Mouse (Mus musculus) naive thymus-derived CD4-positive, alpha-beta T cell, adult 2 months (primary cell): ENCODE measurements at regions not wholly inside any gene's neighbourhood (a gene's known extent, or its start where the extent isn't known, plus 50 kb on each side); places are given as distances from the start of the nearest gene placed in this dataset.

Experiments used
- DNase-seq: peaks from one replicate; pipeline ENCODE4 v3.0.0-alpha.2; 2011; ENCODE audit warnings: low read depth

DNA sequence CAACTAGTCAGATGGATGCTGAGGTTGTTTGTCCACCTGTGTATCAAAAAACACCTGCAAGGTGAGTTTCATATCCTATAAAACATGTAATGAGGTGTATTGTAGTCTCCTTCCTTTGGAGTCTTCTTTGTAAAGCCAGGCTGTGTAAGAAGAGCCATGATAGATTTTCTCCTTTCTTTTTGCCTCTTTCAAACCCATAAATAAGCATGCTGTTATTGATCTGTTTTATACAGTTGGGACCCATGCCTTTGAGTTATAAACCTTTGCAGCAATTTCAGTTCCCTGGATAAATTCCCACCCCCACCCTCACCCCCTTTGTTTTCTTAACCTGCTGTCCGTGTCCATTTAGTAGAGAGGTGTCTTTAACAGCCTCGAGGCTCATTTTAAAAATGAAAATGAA is 131.0 kb upstream of the Rgs17 start:
- DNase-seq: no peak

DNA sequence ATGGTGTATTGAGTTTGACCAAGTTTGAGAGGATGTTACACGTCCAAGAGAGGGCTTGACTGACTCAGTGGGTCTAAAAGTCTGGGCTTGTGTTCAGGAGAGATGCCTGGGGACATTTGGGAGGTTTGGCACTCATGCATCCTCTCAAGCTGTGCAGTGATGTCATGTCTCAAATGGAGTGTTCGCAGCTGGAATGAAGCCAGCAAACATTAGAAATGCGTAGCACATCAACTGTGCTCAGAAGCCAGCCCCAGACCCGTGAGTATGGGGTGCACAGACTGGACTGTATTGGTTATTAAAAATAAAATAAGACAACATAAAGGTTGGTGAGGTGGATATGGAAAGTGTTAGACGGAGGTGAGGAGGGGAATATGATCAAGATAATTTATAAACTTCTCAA is 121.2 kb upstream of the Rgs17 start:
- DNase-seq: no peak

- DNase-seq: no peak
Observed at GRCm38 (mm10) chr10:6039771-6040170, 117.6 kb upstream of the Rgs17 start.

DNA sequence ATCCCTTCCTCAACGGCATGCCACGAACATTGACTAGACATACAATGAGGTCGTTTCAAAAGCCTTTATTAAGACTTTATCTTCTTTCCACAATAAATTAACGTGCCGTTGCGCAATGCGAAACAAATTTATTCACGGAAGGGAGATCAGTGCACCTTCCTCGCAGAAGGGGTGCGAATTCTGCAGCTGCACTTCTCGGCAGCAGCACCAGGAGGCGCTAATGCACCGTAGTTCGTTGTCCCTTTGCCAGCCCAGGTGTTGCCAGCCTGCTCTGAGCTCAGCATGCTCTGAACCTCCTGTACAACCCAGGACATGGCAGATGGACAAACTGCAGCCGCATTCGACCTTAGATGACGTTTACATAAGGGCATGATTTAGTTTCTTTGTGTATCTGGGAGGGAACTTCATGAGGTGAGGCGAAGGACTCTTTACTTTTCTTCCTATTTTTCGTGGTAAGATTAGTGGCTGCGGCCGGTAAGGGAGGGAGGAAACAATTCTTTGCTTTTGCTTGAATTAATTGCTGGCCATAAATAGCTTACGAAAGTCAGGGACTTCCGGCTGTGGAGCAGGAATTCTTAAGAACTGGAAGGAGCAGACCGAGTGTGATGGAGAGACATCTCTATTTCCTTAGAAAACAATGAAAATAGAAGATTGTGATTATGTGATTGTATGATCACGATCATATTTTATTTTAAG is 113.7 kb upstream of the Rgs17 start:
- peak; percentile 1 for DNase-seq

- no peak for DNase-seq
Observed at GRCm38 (mm10) chr10:6032469-6032868, 110.3 kb upstream of the Rgs17 start.

DNA sequence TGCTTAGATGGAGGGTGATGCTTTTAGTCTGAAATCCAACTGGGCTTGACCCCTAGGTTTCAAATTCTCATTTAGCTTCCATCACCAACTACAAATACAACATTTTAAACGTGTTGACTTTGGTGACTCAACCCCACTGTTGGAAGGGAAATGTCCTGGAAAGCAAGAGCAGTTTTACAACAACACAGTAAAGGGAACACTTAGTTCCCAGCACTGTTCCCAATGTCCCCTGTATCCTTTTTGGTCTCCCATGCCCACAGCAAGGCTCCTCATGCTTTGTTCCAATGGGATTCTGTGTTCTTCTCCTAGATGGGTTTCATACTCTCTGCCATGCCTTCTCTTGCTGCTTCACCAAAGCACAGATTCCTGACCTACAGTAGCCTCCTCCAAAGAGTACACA is 105.4 kb upstream of the Rgs17 start:
- DNase-seq: no peak

- DNase-seq: no peak
Observed at GRCm38 (mm10) chr10:6026317-6026716, 104.1 kb upstream of the Rgs17 start.

GRCm38 (mm10) chr10:6022609-6023283 is 100.5 kb upstream of the Rgs17 start:
- no peak for DNase-seq

GRCm38 (mm10) chr10:6020944-6021684 is 98.9 kb upstream of the Rgs17 start:
- no peak for DNase-seq

DNA sequence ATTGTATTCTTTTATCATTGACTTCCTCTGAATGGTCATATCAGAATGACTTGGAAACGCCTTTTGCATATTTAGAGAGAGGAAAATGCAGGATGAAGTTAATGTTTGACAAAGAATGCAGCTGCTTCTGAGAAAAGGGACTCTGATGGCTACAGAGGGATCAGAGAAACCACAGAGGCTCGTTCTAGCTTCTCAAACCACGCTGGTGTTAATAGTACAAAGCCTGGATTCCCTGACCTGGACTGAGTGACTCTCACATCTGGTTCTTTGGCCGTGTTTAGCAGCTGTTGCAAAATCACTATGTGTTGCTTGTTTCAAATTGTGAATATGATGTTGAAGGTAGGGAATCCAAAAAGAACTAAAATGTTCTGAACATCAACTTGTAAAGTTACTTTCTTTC is 91.5 kb upstream of the Rgs17 start:
- DNase-seq: no peak

DNA sequence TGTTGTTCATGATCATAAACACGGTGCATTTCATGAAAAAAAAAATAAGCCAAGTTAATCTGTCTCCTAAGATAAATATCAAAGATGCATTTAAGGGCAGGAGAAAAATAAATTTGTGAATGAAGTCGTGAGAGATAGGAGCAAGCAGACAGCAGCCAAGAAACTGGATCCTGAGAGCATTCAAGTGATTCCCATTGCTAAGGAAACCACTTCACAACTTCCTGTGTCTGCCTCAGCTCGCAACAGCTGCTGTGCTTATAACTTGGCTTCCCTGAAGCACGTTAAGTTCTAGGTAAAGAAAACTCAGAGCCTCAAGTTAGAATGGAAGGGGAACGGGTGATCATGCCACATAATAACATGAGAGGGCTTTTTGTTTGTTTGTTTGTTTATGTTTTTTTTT is 89.3 kb upstream of the Rgs17 start:
- no peak for DNase-seq

- DNase-seq: no peak
Observed at GRCm38 (mm10) chr10:6011029-6011428, 88.8 kb upstream of the Rgs17 start.

DNA sequence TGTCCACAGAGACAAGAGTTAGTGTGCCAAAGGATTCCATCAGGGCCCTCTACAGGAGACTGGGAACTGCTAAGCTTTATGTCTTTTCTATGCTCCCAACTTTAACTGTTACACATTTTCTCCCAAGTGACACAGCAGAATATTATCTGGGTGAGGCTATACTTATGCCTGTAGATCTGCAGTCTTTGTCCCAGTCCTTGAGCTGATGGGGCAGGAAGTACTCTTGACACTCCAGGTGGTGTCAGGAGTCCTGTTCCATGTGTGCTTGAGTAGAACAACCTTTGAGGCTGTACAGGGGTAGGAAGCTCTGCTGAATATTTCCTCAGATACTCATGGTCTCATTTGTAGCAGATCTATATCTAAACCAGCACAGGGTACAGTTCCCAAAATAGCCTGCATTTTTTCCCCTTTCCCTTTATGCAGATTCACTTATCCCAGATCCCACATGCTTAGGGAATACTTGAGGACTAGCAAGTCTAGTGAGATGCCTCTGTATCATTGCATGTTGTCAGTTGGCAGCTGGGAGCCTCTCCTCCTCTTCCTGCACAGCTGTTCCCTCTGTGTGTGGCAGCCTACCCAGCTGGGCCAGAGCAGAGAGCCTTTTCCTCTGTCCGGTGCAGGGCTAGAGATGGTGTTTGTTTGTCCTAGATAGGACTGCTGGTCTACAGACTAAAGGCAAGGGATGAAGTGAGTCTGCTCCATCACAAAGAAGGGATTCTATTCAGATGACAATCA is 85.2 kb upstream of the Rgs17 start:
- no peak for DNase-seq

DNA sequence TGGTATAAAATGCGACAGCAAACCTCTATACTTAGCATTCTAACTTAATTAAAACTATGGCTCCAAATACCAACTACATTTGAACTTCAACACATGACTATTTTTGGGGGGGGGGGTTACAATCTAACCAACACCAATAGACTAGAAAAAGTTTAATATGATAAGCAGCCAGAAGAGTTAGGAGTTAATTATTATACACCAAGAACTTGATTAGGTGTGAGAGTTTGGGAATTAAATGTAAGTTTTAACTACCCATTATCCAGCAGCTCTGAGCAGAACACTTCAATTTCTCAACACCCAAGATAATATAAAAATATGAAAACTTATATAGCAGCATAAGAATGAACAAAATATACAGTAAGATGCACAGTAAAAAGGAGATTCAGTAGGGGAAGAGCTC is 59.2 kb upstream of the Rgs17 start:
- DNase-seq: no peak

- DNase-seq: no peak
Observed at GRCm38 (mm10) chr10:5978534-5978933, 56.3 kb upstream of the Rgs17 start.
